Mouse (Mus musculus) heart, embryonic 14.5 days (tissue): ENCODE measurements around the gene Farp2. TPM values are rescaled to one million over a fixed set of nuclear protein-coding genes. Genes with fewer than 3 reads are reported as not detected.

Experiments used
- ATAC-seq: fragments of 200-750 bp; cut with Nextera tagmentation; 2 replicates; pipeline ENCODE4 v1.8.0; 2017; ENCODE audit warnings: low read depth, moderate TSS enrichment; ENCODE audit not compliant: insufficient number of reproducible peaks, insufficient read depth, low FRiP score
- H3K27ac ChIP-seq, 2 experiments: fragments of 200-500 bp in 1 of 2; fragments of 300-500 bp in 1 of 2; sonication (generic) in 1 of 2; replicated peaks in 1 of 2; 2 replicates each; pipeline ENCODE4 v1.5.1; 2012 to 2014; ENCODE audit warnings: low read depth in 2 of 2, low read length in 2 of 2, control low read depth in 1 of 2, mild to moderate bottlenecking in 1 of 2, mixed read lengths in 1 of 2; ENCODE audit not compliant: control insufficient read depth in 1 of 2, insufficient read depth in 1 of 2
- H3K27me3 ChIP-seq: fragments of 300-500 bp; sonication (generic); 2 replicates; pipeline ENCODE4 v1.6.1; 2014; ENCODE audit warnings: mild to moderate bottlenecking, low read length, control low read depth; ENCODE audit not compliant: control insufficient read depth, insufficient read depth
- H3K36me3 ChIP-seq: fragments of 300-500 bp; sonication (generic); 2 replicates; pipeline ENCODE4 v1.6.1; 2014; ENCODE audit warnings: mild to moderate bottlenecking, control low read depth, low read length, mixed read lengths; ENCODE audit not compliant: control insufficient read depth, insufficient read depth
- H3K4me1 ChIP-seq, 2 experiments: fragments of 200-500 bp in 1 of 2; fragments of 300-500 bp in 1 of 2; sonication (generic) in 1 of 2; 2 replicates each; pipeline ENCODE4 v1.6.1; 2012 to 2014; ENCODE audit warnings: low read length in 2 of 2, control low read depth in 1 of 2, mixed read lengths in 1 of 2; ENCODE audit not compliant: control insufficient read depth in 2 of 2, insufficient read depth in 2 of 2
- H3K4me2 ChIP-seq: fragments of 300-500 bp; sonication (generic); 2 replicates; pipeline ENCODE4 v1.6.1; 2014; ENCODE audit warnings: mild to moderate bottlenecking, low read length
- H3K4me3 ChIP-seq, 2 experiments: fragments of 200-500 bp in 1 of 2; fragments of 300-500 bp in 1 of 2; sonication (generic) in 1 of 2; 2 replicates each; pipeline ENCODE4 v1.5.1; 2012 to 2014; ENCODE audit warnings: low read length in 2 of 2, mild to moderate bottlenecking in 2 of 2, control low read depth in 1 of 2, low read depth in 1 of 2, moderate library complexity in 1 of 2; ENCODE audit not compliant: control insufficient read depth in 1 of 2, insufficient read depth in 1 of 2
- H3K9ac ChIP-seq: fragments of 300-500 bp; sonication (generic); 2 replicates; pipeline ENCODE4 v1.6.1; 2014; ENCODE audit warnings: mild to moderate bottlenecking, low read length
- H3K9me3 ChIP-seq: fragments of 300-500 bp; sonication (generic); 2 replicates; pipeline ENCODE4 v1.6.1; 2016; ENCODE audit warnings: low read length, control low read depth; ENCODE audit not compliant: control insufficient read depth
- WGBS: fragments of 180-500 bp; shearing (Covaris S2); extraction: QIAGEN DNeasy Blood & Tissue Kit; methylation state at CpG from one replicate; pipeline ENCODE4 v1.1.7; 2014; 5-methylcytosine and 5-hydroxymethylcytosine counted together
- polyA plus RNA-seq: library from polyadenylated mRNA; unstranded; fragments of >200 nt; fragmentation: Nextera tagmentation; extraction: Ambion mirVana; gene quantifications from 2 replicates; pipeline ENCODE4 v1.2.1, GENCODE M21; 2014

Gene Farp2
- polyA plus RNA-seq, 1 experiment from 2014 or later, result 4.2 TPM

- peak overlapping the region; percentile 92 for H3K4me2 ChIP-seq
- H3K4me1 ChIP-seq, result peaks cover 3 to 27% of the 10 kb centered on the region in 2 experiments; a peak in 3 of 4 replicates
- peak overlapping the region; percentile 74 to 92 for H3K4me3 ChIP-seq
- H3K36me3 ChIP-seq, result peaks cover 11% of the 10 kb centered on the region; the same call in 1 of the 2 replicates
- under 1% methylated on average over 44 of the region's 44 CpGs for WGBS
- no peaks in the 10 kb centered on the region for H3K27me3 ChIP-seq
- ATAC-seq, result peak; percentile 98
- no peaks in the 10 kb centered on the region for H3K9me3 ChIP-seq
- H3K27ac ChIP-seq, result peak overlapping the region; percentile 86 to 88
- peak overlapping the region; percentile 89 for H3K9ac ChIP-seq
These were observed 123.8 kb downstream of the Farp2 start for GRCm38 (mm10) chr1:93635580-93636192.

DNA sequence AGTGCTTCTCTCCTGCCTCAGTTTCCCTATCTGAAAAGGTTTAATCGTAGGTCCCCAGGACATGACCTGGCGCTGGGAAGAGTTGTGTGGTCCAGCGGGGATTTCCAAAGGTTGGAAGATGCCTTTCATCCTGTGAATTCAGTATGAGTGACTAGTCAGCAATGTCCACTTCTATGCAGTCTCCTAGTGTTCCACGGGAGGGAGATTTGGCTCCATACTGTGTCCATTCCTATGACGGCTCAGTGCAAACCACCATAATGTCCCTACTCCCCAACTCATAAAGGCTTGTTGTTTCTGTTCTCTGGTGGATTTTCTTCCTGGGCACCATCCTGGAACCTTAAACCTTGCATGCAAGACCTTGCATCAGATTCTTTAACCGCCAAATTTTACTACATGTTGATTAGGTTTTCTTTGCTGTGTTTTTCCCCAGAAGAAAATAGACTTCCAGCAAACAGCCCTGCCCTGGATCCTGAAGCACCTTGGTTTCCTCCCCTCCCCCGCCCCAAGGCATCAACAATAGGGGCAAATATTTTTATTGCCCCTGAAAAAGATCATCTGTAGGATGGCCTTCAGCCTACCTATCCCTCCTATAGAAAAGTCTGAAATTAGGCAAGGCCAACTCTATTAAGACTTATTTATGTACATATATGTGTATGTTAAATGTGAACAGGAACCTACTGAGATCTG lies 124.5 kb downstream of the Farp2 start:
- no peak for ATAC-seq
- peak overlapping the region; percentile 92 for H3K4me2 ChIP-seq
- peaks cover 10% of the 10 kb centered on the region; the same call in 1 of the 2 replicates for H3K36me3 ChIP-seq
- WGBS, result 25% methylated on average over 7 of the region's 7 CpGs
- H3K9me3 ChIP-seq, result no peaks in the 10 kb centered on the region
- H3K4me1 ChIP-seq, result peaks cover 3 to 27% of the 10 kb centered on the region in 2 experiments; a peak in 3 of 4 replicates
- H3K4me3 ChIP-seq, result peak overlapping the region; percentile 63 to 92
- peak overlapping the region; percentile 82 for H3K9ac ChIP-seq
- no peaks in the 10 kb centered on the region for H3K27me3 ChIP-seq
- peak overlapping the region; percentile 84 to 86 for H3K27ac ChIP-seq

- Histone ChIP-seq H3K9ac (no peak overlapping the region), H3K9me3 (no peaks in the 10 kb centered on the region), H3K27me3 (no peaks in the 10 kb centered on the region), H3K36me3 (no peaks in the 10 kb centered on the region), H3K27ac (no peak overlapping the region), H3K4me3 (no peak overlapping the region), H3K4me2 (no peak overlapping the region), H3K4me1 (no peaks in the 10 kb centered on the region)
- ATAC-seq, result no peak
- 80% methylated on average over 2 of the region's 2 CpGs for whole genome bisulfite sequencing
These were observed 130.1 kb downstream of the Farp2 start for GRCm38 (mm10) chr1:93641978-93642377.

GRCm38 (mm10) chr1:93642692-93643091 lies 130.8 kb downstream of the Farp2 start:
- no peak overlapping the region for H3K4me3 ChIP-seq
- H3K9ac ChIP-seq, result no peak overlapping the region
- 87% methylated on average over 2 of the region's 2 CpGs for WGBS
- H3K4me1 ChIP-seq, result no peaks in the 10 kb centered on the region
- no peak for ATAC-seq
- H3K9me3 ChIP-seq, result no peaks in the 10 kb centered on the region
- H3K27me3 ChIP-seq, result no peaks in the 10 kb centered on the region
- H3K4me2 ChIP-seq, result no peak overlapping the region
- no peaks in the 10 kb centered on the region for H3K36me3 ChIP-seq
- H3K27ac ChIP-seq, result no peak overlapping the region

DNA sequence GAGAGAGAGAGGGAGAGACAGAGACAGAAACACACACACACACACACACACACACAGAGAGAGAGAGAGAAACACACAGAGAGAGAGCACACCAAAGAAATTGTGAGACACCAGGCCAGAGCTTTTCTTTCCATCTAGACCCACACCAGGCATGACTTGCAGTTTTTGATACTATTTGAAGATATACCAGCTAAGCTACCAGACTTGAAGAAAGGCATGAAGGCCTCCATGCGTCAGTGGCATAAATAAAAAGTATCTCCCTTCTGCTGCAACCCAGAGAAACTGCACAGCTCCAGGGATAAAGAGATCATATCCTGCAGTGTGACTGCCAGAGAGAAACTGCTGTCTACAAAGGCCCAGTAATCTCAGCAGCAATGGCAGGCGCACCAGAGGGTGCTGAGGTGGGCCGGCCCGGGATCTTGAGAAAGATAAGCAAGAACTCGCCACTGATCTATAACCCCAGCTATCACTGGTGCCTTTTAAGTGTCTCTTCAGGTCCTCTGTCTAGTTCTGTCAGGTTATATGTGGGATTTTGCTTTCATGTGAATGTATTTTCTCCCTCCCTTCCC lies 137.8 kb downstream of the Farp2 start:
- 36% methylated on average over 5 of the region's 5 CpGs for WGBS
- no peak overlapping the region for H3K4me3 ChIP-seq
- no peaks in the 10 kb centered on the region for H3K9me3 ChIP-seq
- no peaks in the 10 kb centered on the region for H3K27me3 ChIP-seq
- H3K36me3 ChIP-seq, result no peaks in the 10 kb centered on the region
- ATAC-seq, result no peak
- H3K4me1 ChIP-seq, result no peaks in the 10 kb centered on the region; a peak in 1 of 4 replicates
- no peak overlapping the region for H3K4me2 ChIP-seq
- H3K27ac ChIP-seq, result no peak overlapping the region
- no peak overlapping the region for H3K9ac ChIP-seq

- WGBS, result 29% methylated on average over 2 of the region's 2 CpGs
- no peaks in the 10 kb centered on the region for H3K9me3 ChIP-seq
- no peak for ATAC-seq
These were observed 142.4 kb downstream of the Farp2 start for GRCm38 (mm10) chr1:93654275-93654674.

GRCm38 (mm10) chr1:93654798-93655197 lies 142.9 kb downstream of the Farp2 start:
- Histone ChIP-seq H3K4me1 (peaks cover 0 to 2% of the 10 kb centered on the region in 2 experiments; a peak in 1 of 4 replicates), H3K4me2 (no peak overlapping the region), H3K27me3 (no peaks in the 10 kb centered on the region), H3K9ac (no peak overlapping the region), H3K9me3 (no peaks in the 10 kb centered on the region), H3K36me3 (no peaks in the 10 kb centered on the region), H3K27ac (no peak overlapping the region), H3K4me3 (no peak overlapping the region)
- ATAC-seq, result no peak
- WGBS, result 38% methylated on average over 2 of the region's 2 CpGs

More at GRCm38 (mm10) chr1:93654275-93654674, 142.4 kb downstream of the Farp2 start:
- Histone ChIP-seq H3K27ac (no peak overlapping the region), H3K9ac (no peak overlapping the region), H3K4me2 (no peak overlapping the region), H3K27me3 (no peaks in the 10 kb centered on the region), H3K4me1 (peaks cover 0 to 2% of the 10 kb centered on the region in 2 experiments; a peak in 1 of 4 replicates), H3K36me3 (no peaks in the 10 kb centered on the region), H3K4me3 (no peak overlapping the region)
